Mouse (Mus musculus): ENCODE data around the gene Btbd9. TPM values are rescaled to one million over a fixed set of nuclear protein-coding genes. Genes with fewer than 3 reads are reported as not detected.
"Not testable (repeated sequence)": the region's sequence is repeated elsewhere in the genome, so short reads cannot be mapped to it uniquely, and the experiment has no call there.

Btbd9 gene
- polyA plus RNA-seq (2014; fragmentation: Nextera tagmentation; extraction: Ambion mirVana) = 63.4 and 63.9 TPM in 2 replicates

DNA sequence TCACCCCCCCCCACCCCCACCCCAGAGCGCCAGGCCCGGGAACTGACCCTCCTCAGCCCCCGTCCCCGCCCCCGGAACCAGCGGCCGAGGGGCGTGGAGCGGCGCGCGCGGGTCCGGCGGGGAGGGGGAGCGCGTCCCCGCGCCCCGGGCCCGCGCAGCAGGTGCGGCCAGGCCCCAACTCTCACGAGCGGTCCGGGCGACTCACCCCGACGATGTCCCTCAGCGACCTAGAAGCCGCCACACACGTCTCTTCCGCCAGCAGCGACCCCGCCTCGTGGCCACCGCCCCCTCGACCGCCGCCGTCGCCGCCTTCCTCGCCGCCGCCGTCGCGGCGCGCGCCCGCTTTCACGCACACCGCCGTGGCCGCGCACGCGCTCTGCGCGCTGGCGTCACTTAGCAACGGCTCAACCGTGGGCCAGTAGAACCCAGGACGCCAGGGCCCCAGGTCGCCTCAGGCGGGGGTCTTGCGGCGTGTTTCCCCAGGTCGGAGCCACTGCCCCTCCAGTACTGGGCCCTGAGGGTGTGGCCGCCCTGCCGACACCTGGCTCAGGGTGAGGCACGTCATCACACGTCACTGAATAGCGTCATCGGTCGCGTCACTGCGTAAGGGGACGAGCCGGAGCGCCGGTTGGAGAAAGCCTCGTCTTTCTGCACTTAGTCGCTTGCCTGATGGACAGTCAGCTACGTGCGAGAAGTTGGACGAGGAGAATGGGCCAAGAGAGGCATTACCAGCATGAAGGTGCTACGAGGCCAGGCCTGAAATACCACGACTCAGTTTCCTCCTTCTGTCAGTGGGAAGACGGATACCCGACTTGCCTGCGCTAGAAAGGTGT lies at the start of gene Btbd9:
Gene Btbd9 (minus strand): TSS at position 548 of the 833 bp plus-strand sequence.
- WGBS = under 1% methylated on average over 92 of the region's 94 CpGs

DNA sequence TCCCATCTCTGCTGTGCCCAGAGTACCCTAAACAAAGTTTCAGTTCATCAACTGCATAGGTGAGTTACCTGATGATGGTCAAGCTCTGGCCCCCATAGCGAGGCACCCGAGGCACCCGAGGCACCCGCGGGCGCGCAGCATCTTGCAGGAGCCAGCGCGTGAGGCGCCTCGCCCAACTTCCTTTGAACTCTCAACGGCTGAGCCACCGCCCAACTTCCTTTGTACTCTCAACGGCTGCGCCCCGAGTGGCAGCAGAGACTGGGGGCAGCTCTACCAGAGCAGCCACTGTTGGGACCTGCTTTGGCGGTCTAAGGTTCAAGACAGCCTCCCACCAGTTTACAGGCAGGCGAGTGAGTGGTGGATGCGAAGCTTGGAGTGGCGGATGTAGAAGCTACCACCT lies 47.8 kb upstream of the Btbd9 start, which contains the start of gene Dnah8:
Gene Dnah8 (plus strand): TSS at position 223 of the 400 bp plus-strand sequence.
- not testable (repeated sequence) for H3K4me2 ChIP-seq (ENCODE audit: low read depth, low read length, severe bottlenecking); ATAC-seq (replicated peaks; ENCODE audit: low FRiP score); DNase-seq (ENCODE audit: low spot score); H3K36me3 ChIP-seq (ENCODE audit: control insufficient read depth, insufficient read depth, low read length); H3K27me3 ChIP-seq (ENCODE audit: control insufficient read depth, insufficient read depth, low read length); H3K9ac ChIP-seq (ENCODE audit: low read length); H3K9me3 ChIP-seq (ENCODE audit: control insufficient read depth, low read length); H3K4me3 ChIP-seq (ENCODE audit: low read depth, low read length); H3K27ac ChIP-seq (ENCODE audit: low read depth, low read length); H3K4me1 ChIP-seq (replicated peaks; ENCODE audit: control insufficient read depth, insufficient read depth, low read length)
- WGBS = no CpG with 5 or more reads among the region's 20 CpGs

More for the DNA sequence above, at the start of gene Btbd9:
- H3K27me3 ChIP-seq (ENCODE audit: control insufficient read depth, insufficient read depth, low read length) = no peaks in the 10 kb centered on the region
- peak within 1 kb of the TSS; percentile 74 for H3K27ac ChIP-seq (ENCODE audit: low read depth, low read length)
- H3K4me3 ChIP-seq (ENCODE audit: low read depth, low read length) = peak within 1 kb of the TSS; percentile 74
- peak within 1 kb of the TSS; percentile 75 for H3K9ac ChIP-seq (ENCODE audit: low read length)
- H3K9me3 ChIP-seq (ENCODE audit: control insufficient read depth, low read length) = no peaks in the 10 kb centered on the region
- DNase-seq (ENCODE audit: low spot score) (peak; percentile 93), ATAC-seq (replicated peaks; ENCODE audit: low FRiP score) (peak; percentile 90)
- H3K4me2 ChIP-seq (ENCODE audit: low read depth, low read length, severe bottlenecking) = peak within 1 kb of the TSS; percentile 79
- no peaks in the 10 kb centered on the region for H3K36me3 ChIP-seq (ENCODE audit: control insufficient read depth, insufficient read depth, low read length)
- H3K4me1 ChIP-seq (replicated peaks; ENCODE audit: control insufficient read depth, insufficient read depth, low read length) = peaks cover 8% of the 10 kb centered on the region

DNA sequence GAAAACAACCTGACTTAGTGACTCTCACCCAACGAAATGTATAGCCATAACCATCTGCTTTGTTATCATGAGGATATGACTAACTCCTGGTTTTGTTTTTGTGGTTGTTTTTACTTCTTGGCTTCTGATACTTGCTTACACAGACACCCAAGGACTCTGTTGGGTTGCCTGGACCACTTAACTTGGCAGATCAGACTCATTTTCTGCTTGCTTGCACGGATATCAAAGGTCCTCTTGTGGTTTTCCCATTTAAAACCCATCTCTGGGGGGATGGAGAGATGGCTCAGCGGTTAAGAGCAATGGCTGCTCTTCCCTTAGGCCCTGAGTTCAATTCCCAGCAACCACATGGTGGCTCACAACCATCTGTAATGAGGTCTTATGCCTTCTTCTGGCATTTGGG lies 46.9 kb upstream of the Btbd9 start:
- Histone ChIP-seq H3K4me2 (ENCODE audit: low read depth, low read length, severe bottlenecking) (no peak overlapping the region), H3K9me3 (ENCODE audit: control insufficient read depth, low read length) (no peaks in the 10 kb centered on the region), H3K4me3 (ENCODE audit: low read depth, low read length) (no peak overlapping the region), H3K27ac (ENCODE audit: low read depth, low read length) (no peak overlapping the region), H3K36me3 (ENCODE audit: control insufficient read depth, insufficient read depth, low read length) (no peaks in the 10 kb centered on the region), H3K27me3 (ENCODE audit: control insufficient read depth, insufficient read depth, low read length) (no peaks in the 10 kb centered on the region), H3K9ac (ENCODE audit: low read length) (no peak overlapping the region), H3K4me1 (replicated peaks; ENCODE audit: control insufficient read depth, insufficient read depth, low read length) (no peaks in the 10 kb centered on the region)
- 84% methylated on average over 3 of the region's 3 CpGs for WGBS
- DNase-seq (ENCODE audit: low spot score) (no peak), ATAC-seq (replicated peaks; ENCODE audit: low FRiP score) (no peak)

DNA sequence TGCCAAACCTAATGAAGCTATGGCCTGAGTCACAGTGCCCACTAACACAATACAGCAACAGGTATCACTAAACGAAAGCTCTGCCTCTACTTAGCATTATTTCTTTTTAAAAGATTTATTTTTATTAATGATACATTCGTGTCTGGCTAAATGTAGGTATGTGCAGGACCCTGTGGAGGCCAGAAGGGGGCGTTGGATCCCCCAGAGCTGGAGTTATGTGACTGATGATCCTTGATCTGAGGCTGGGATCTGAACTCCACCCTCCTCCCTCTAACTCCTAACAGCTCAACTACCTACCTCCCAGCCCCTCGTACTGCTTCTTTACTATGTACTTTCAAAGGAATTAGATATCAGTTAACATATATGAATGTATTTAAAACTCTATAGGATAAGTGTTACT lies 45.2 kb upstream of the Btbd9 start:
- H3K9ac ChIP-seq (ENCODE audit: low read length) = no peak overlapping the region
- H3K27me3 ChIP-seq (ENCODE audit: control insufficient read depth, insufficient read depth, low read length) = no peaks in the 10 kb centered on the region
- H3K4me1 ChIP-seq (replicated peaks; ENCODE audit: control insufficient read depth, insufficient read depth, low read length) = no peaks in the 10 kb centered on the region
- DNase-seq (ENCODE audit: low spot score) = no peak
- no peak for ATAC-seq (replicated peaks; ENCODE audit: low FRiP score)
- H3K4me3 ChIP-seq (ENCODE audit: low read depth, low read length) = no peak overlapping the region
- no peaks in the 10 kb centered on the region for H3K9me3 ChIP-seq (ENCODE audit: control insufficient read depth, low read length)
- no peaks in the 10 kb centered on the region for H3K36me3 ChIP-seq (ENCODE audit: control insufficient read depth, insufficient read depth, low read length)
- WGBS = 69% methylated on average over 4 of the region's 4 CpGs
- no peak overlapping the region for H3K4me2 ChIP-seq (ENCODE audit: low read depth, low read length, severe bottlenecking)
- H3K27ac ChIP-seq (ENCODE audit: low read depth, low read length) = no peak overlapping the region

DNA sequence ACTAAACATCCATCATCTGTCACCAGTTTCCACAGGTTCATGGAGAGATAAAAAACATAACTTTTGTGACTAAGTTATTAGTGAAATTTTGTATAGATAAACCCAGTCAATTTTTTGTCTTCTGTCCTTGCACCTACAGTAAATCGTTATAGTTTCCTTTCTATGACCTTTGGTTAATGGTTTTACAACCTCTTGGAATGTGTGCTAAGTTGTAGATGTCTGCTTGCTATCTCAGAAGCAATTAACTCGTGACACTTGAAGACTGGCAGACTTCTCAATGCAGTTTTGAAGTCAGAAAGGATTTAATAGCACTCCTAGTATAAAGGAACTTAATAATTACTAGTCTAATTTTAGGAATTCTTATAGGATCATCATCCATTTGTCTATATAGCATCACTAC lies 44.3 kb upstream of the Btbd9 start:
- Histone ChIP-seq H3K27ac (ENCODE audit: low read depth, low read length) (no peak overlapping the region), H3K9me3 (ENCODE audit: control insufficient read depth, low read length) (no peaks in the 10 kb centered on the region), H3K4me3 (ENCODE audit: low read depth, low read length) (no peak overlapping the region), H3K9ac (ENCODE audit: low read length) (no peak overlapping the region), H3K36me3 (ENCODE audit: control insufficient read depth, insufficient read depth, low read length) (no peaks in the 10 kb centered on the region), H3K4me1 (replicated peaks; ENCODE audit: control insufficient read depth, insufficient read depth, low read length) (no peaks in the 10 kb centered on the region), H3K27me3 (ENCODE audit: control insufficient read depth, insufficient read depth, low read length) (no peaks in the 10 kb centered on the region), H3K4me2 (ENCODE audit: low read depth, low read length, severe bottlenecking) (no peak overlapping the region)
- 73% methylated on average over 2 of the region's 2 CpGs for WGBS
- ATAC-seq (replicated peaks; ENCODE audit: low FRiP score) = no peak
- no peak for DNase-seq (ENCODE audit: low spot score)

DNA sequence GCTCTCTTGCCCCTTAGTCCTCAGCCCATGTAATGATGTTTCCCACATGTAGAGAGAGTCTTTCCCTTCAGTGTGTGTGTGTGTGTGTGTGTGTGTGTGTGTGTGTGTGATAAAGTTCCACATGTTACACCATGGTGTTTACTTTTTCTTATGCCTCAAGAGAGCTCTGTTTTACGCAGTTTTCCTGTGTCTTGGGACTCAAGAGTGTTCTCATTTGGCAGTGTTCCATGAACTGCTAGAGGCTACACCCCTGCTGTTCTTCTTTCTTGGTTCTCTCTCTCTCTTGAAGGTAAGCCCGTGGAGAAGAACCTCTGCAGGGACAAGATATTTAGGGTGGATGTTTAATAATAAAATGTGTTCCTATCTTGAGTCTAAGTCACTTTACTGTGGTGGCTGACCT lies 42.9 kb upstream of the Btbd9 start:
- Histone ChIP-seq H3K36me3 (ENCODE audit: control insufficient read depth, insufficient read depth, low read length) (no peaks in the 10 kb centered on the region), H3K4me1 (replicated peaks; ENCODE audit: control insufficient read depth, insufficient read depth, low read length) (no peaks in the 10 kb centered on the region), H3K4me3 (ENCODE audit: low read depth, low read length) (no peak overlapping the region), H3K4me2 (ENCODE audit: low read depth, low read length, severe bottlenecking) (no peak overlapping the region), H3K9me3 (ENCODE audit: control insufficient read depth, low read length) (no peaks in the 10 kb centered on the region), H3K27ac (ENCODE audit: low read depth, low read length) (no peak overlapping the region), H3K9ac (ENCODE audit: low read length) (no peak overlapping the region), H3K27me3 (ENCODE audit: control insufficient read depth, insufficient read depth, low read length) (no peaks in the 10 kb centered on the region)
- 80% methylated on average over 2 of the region's 2 CpGs for WGBS
- DNase-seq (ENCODE audit: low spot score) (no peak), ATAC-seq (replicated peaks; ENCODE audit: low FRiP score) (no peak)

DNA sequence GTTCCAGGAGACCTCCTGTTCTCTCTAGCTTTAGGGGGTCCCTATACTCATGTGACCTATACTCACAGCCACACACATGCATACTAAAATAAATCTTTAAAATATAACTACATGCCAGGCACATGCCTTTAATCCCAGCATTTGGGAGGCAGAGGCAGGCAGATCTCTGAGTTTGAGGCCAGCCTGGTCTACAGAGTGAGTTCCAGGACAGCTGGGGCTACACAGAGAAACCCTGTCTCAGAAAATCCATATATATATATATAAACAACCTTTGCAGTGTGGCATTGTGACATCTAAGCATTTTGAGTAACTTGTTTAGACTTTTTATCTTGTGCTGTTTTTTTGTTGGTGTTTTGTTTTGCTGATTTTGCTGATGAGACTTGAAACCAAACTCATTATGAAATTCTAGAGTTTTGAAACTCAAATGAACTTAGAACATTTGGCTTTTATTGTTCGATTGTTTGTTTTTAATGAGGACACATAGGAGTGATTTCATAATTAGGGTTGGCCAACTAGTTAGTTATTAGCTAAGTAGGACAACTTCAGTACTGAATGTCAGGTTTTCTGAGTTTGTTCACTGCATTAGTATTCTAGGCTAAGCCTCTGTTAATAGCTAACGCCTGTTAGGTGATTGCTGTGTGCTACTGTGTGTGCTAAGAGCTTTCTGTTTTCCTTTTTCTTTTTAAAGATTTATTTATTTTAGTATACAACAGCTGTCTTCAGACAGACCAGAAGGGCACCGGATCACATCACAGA lies 42.0 kb upstream of the Btbd9 start:
- Histone ChIP-seq H3K27me3 (ENCODE audit: control insufficient read depth, insufficient read depth, low read length) (no peaks in the 10 kb centered on the region), H3K27ac (ENCODE audit: low read depth, low read length) (no peak overlapping the region), H3K4me2 (ENCODE audit: low read depth, low read length, severe bottlenecking) (no peak overlapping the region), H3K4me3 (ENCODE audit: low read depth, low read length) (no peak overlapping the region), H3K9me3 (ENCODE audit: control insufficient read depth, low read length) (no peaks in the 10 kb centered on the region), H3K9ac (ENCODE audit: low read length) (no peak overlapping the region), H3K36me3 (ENCODE audit: control insufficient read depth, insufficient read depth, low read length) (no peaks in the 10 kb centered on the region), H3K4me1 (replicated peaks; ENCODE audit: control insufficient read depth, insufficient read depth, low read length) (no peaks in the 10 kb centered on the region)
- WGBS = 89% methylated on average over 3 of the region's 3 CpGs
- DNase-seq (ENCODE audit: low spot score) = no peak
- ATAC-seq (replicated peaks; ENCODE audit: low FRiP score) = no peak

DNA sequence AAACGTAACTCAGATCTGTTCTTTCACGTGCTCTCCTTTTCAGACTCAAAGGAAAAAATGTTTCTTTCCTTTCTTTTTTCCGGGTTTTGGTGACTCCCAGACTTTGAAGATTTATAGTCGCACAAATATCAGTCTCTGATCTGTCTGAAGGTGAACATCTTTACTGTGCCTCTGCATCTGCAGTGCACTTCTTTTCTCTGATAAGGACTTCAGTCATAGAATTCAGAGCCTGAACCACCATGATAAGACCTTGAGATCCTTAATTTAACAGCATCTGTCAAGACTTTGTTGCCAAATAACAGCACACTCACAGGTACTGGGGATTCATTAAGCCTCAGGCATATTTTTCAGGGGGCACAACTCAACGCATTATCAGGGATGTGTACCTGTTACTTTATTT lies 39.9 kb upstream of the Btbd9 start:
- no peaks in the 10 kb centered on the region for H3K9me3 ChIP-seq (ENCODE audit: control insufficient read depth, low read length)
- ATAC-seq (replicated peaks; ENCODE audit: low FRiP score) (no peak), DNase-seq (ENCODE audit: low spot score) (no peak)
- H3K27ac ChIP-seq (ENCODE audit: low read depth, low read length) = no peak overlapping the region
- no peaks in the 10 kb centered on the region for H3K27me3 ChIP-seq (ENCODE audit: control insufficient read depth, insufficient read depth, low read length)
- H3K36me3 ChIP-seq (ENCODE audit: control insufficient read depth, insufficient read depth, low read length) = no peaks in the 10 kb centered on the region
- 87% methylated on average over 5 of the region's 5 CpGs for WGBS
- H3K4me2 ChIP-seq (ENCODE audit: low read depth, low read length, severe bottlenecking) = no peak overlapping the region
- H3K9ac ChIP-seq (ENCODE audit: low read length) = no peak overlapping the region
- H3K4me1 ChIP-seq (replicated peaks; ENCODE audit: control insufficient read depth, insufficient read depth, low read length) = peaks cover 5% of the 10 kb centered on the region; the same call in 1 of the 2 replicates
- no peak overlapping the region for H3K4me3 ChIP-seq (ENCODE audit: low read depth, low read length)

All from forebrain, embryonic 11.5 days (tissue).